Mouse (Mus musculus): ENCODE data around the gene Bnip3. TPM values are rescaled to one million over a fixed set of nuclear protein-coding genes. Genes with fewer than 3 reads are reported as not detected.

Gene Bnip3
- polyA plus RNA-seq, 1 experiment from 2014 or later, result 186 TPM

- H3K9ac ChIP-seq (ENCODE audit: low read depth, low read length), result no peak overlapping the region
- H3K27me3 ChIP-seq (ENCODE audit: control insufficient read depth, insufficient read depth, low read depth, low read length), result no peaks in the 10 kb centered on the region
- H3K4me1 ChIP-seq (ENCODE audit: control insufficient read depth, low read depth, low read length), result peaks cover 26% of the 10 kb centered on the region
- H3K4me2 ChIP-seq (ENCODE audit: low read depth, low read length), result no peak overlapping the region
- H3K36me3 ChIP-seq (ENCODE audit: control insufficient read depth, insufficient read depth), result peaks cover 2% of the 10 kb centered on the region; the same call in 1 of the 2 replicates
- ATAC-seq (ENCODE audit: low read depth), result no peak
- no peak overlapping the region for H3K4me3 ChIP-seq (ENCODE audit: low read depth, low read length)
- no peaks in the 10 kb centered on the region for H3K9me3 ChIP-seq (replicated peaks; ENCODE audit: control insufficient read depth, low read length)
- H3K27ac ChIP-seq (ENCODE audit: low read length), result no peak overlapping the region
- 63% methylated on average over 4 of the region's 4 CpGs for WGBS (ENCODE audit: insufficient replicate concordance)
These were observed 65.9 kb downstream of the Bnip3 start for GRCm38 (mm10) chr7:138843421-138843820.

GRCm38 (mm10) chr7:138841436-138842151 lies 67.7 kb downstream of the Bnip3 start:
- H3K4me1 ChIP-seq (ENCODE audit: control insufficient read depth, low read depth, low read length), result peaks cover 12% of the 10 kb centered on the region
- H3K27ac ChIP-seq (ENCODE audit: low read length), result no peak overlapping the region
- no peak overlapping the region for H3K4me2 ChIP-seq (ENCODE audit: low read depth, low read length)
- H3K36me3 ChIP-seq (ENCODE audit: control insufficient read depth, insufficient read depth), result no peaks in the 10 kb centered on the region
- H3K27me3 ChIP-seq (ENCODE audit: control insufficient read depth, insufficient read depth, low read depth, low read length), result no peaks in the 10 kb centered on the region
- no peak overlapping the region for H3K9ac ChIP-seq (ENCODE audit: low read depth, low read length)
- WGBS (ENCODE audit: insufficient replicate concordance), result 80% methylated on average over 3 of the region's 3 CpGs
- no peak overlapping the region for H3K4me3 ChIP-seq (ENCODE audit: low read depth, low read length)
- H3K9me3 ChIP-seq (replicated peaks; ENCODE audit: control insufficient read depth, low read length), result no peaks in the 10 kb centered on the region
- ATAC-seq (ENCODE audit: low read depth), result no peak

Other genes with a start within 250 kb of the Bnip3 start
- 5.7 TPM in 2 replicates for gene Ppp2r2d, start 63.4 kb downstream of the Bnip3 start, polyA plus RNA-seq (2015; fragmentation: Nextera tagmentation; extraction: Ambion mirVana)
- 3.9 and 4.3 TPM in 2 replicates for gene Mapk1ip1, start 63.2 kb downstream of the Bnip3 start, polyA plus RNA-seq (2015; fragmentation: Nextera tagmentation; extraction: Ambion mirVana)
- not detected in 2 replicates for gene Jakmip3, start 31.2 kb upstream of the Bnip3 start, polyA plus RNA-seq (2015; fragmentation: Nextera tagmentation; extraction: Ambion mirVana)
- gene Dpysl4, start 176.5 kb upstream of the Bnip3 start, polyA plus RNA-seq (2015; fragmentation: Nextera tagmentation; extraction: Ambion mirVana), result 0.11 and 0.18 TPM in 2 replicates